Mouse (Mus musculus): Measurements from ENCODE around the gene Bbs9. TPM values are rescaled to one million over a fixed set of nuclear protein-coding genes. Genes with fewer than 3 reads are reported as not detected.
"Not testable (repeated sequence)": the region's sequence is repeated elsewhere in the genome, so short reads cannot be mapped to it uniquely, and the experiment has no call there.

The Bbs9 gene
- total RNA-seq, 2 experiments from 2014 or later, result 24.6 to 28.3 TPM

GRCm38 (mm10) chr9:22814407-22815092, 339.0 kb downstream of the Bbs9 start:
- intact Hi-C loops (cut with DNase I), result no loop called here
- DNase-seq (ENCODE audit: low spot score in 2 of 2), result no peak

- DNase-seq (ENCODE audit: low spot score in 2 of 2), result no peak
- intact Hi-C loops (cut with DNase I), result no loop called here
Observed at GRCm38 (mm10) chr9:22815093-22815458, 339.6 kb downstream of the Bbs9 start.

- no peak for DNase-seq (ENCODE audit: low spot score in 2 of 2)
- intact Hi-C loops (cut with DNase I), result no loop called here
Observed at GRCm38 (mm10) chr9:22819539-22819938, 344.0 kb downstream of the Bbs9 start.

GRCm38 (mm10) chr9:22820646-22821185, 345.2 kb downstream of the Bbs9 start:
- intact Hi-C loops (cut with DNase I), result no loop called here
- no peak for DNase-seq (ENCODE audit: low spot score in 2 of 2)

- intact Hi-C loops (cut with DNase I), result no loop called here
- no peak for DNase-seq (ENCODE audit: low spot score in 2 of 2)
Observed at GRCm38 (mm10) chr9:22822770-22823169, 347.3 kb downstream of the Bbs9 start.

- intact Hi-C loops (cut with DNase I), result no loop called here
- DNase-seq (ENCODE audit: low spot score in 2 of 2), result no peak
Observed at GRCm38 (mm10) chr9:22823856-22824255, 348.3 kb downstream of the Bbs9 start.

- intact Hi-C loops (cut with DNase I), result no loop called here
- no peak for DNase-seq (ENCODE audit: low spot score in 2 of 2)
Observed at GRCm38 (mm10) chr9:22824910-22825309, 349.4 kb downstream of the Bbs9 start.

- DNase-seq (ENCODE audit: low spot score in 2 of 2), result peak in 1 of 2 experiments; percentile 22
- intact Hi-C loops (cut with DNase I), result no loop called here
Observed at GRCm38 (mm10) chr9:22826571-22826990, 351.1 kb downstream of the Bbs9 start.

- no peak for DNase-seq (ENCODE audit: low spot score in 2 of 2)
- intact Hi-C loops (cut with DNase I), result no loop called here
Observed at GRCm38 (mm10) chr9:22827176-22827770, 351.8 kb downstream of the Bbs9 start.

GRCm38 (mm10) chr9:22829212-22829960, 353.9 kb downstream of the Bbs9 start:
- DNase-seq (ENCODE audit: low spot score in 2 of 2), result no peak
- intact Hi-C loops (cut with DNase I), result no loop called here

GRCm38 (mm10) chr9:22834994-22835512, 359.5 kb downstream of the Bbs9 start:
- intact Hi-C loops (cut with DNase I), result no loop called here
- DNase-seq (ENCODE audit: low spot score in 2 of 2), result no peak

- intact Hi-C loops (cut with DNase I), result no loop called here
- DNase-seq (ENCODE audit: low spot score in 2 of 2), result no peak
Observed at GRCm38 (mm10) chr9:22837000-22837399, 361.5 kb downstream of the Bbs9 start.

GRCm38 (mm10) chr9:22837702-22838210, 362.2 kb downstream of the Bbs9 start:
- DNase-seq (ENCODE audit: low spot score in 2 of 2), result no peak
- intact Hi-C loops (cut with DNase I), result no loop called here

- intact Hi-C loops (cut with DNase I), result no loop called here
- no peak for DNase-seq (ENCODE audit: low spot score in 2 of 2)
Observed at GRCm38 (mm10) chr9:22846048-22846447, 370.5 kb downstream of the Bbs9 start.

- no peak for DNase-seq (ENCODE audit: low spot score in 2 of 2)
- intact Hi-C loops (cut with DNase I), result no loop called here
Observed at GRCm38 (mm10) chr9:22846783-22847182, 371.3 kb downstream of the Bbs9 start.

- intact Hi-C loops (cut with DNase I), result no loop called here
- DNase-seq (ENCODE audit: low spot score in 2 of 2), result no peak
Observed at GRCm38 (mm10) chr9:22848800-22849199, 373.3 kb downstream of the Bbs9 start.

GRCm38 (mm10) chr9:22849212-22849611, 373.7 kb downstream of the Bbs9 start:
- intact Hi-C loops (cut with DNase I), result no loop called here
- no peak for DNase-seq (ENCODE audit: low spot score in 2 of 2)

GRCm38 (mm10) chr9:22869147-22869546, 393.6 kb downstream of the Bbs9 start:
- intact Hi-C loops (cut with DNase I); DNase-seq (ENCODE audit: low spot score in 2 of 2): not testable (repeated sequence)

- DNase-seq (ENCODE audit: low spot score in 2 of 2), result no peak
- intact Hi-C loops (cut with DNase I), result no loop called here
Observed at GRCm38 (mm10) chr9:22870661-22871060, 395.1 kb downstream of the Bbs9 start.

- intact Hi-C loops (cut with DNase I), result no loop called here
- DNase-seq (ENCODE audit: low spot score in 2 of 2), result peak in 1 of 2 experiments; percentile 6
Observed at GRCm38 (mm10) chr9:22875231-22875630, 399.7 kb downstream of the Bbs9 start.
